Mouse (Mus musculus) adrenal gland, adult 8-10 months (tissue): ENCODE data around the gene Dedd2. TPM values are rescaled to one million over a fixed set of nuclear protein-coding genes. Genes with fewer than 3 reads are reported as not detected.
"Not testable (repeated sequence)": the region's sequence is repeated elsewhere in the genome, so short reads cannot be mapped to it uniquely, and the experiment has no call there.

Experiments used
- DNase-seq: peaks from one replicate; pipeline ENCODE4 v3.0.0; 2022
- total RNA-seq, 4 experiments: library from RNA; stranded (reverse); gene quantifications; 2 replicates each; pipeline ENCODE4 v1.2.4; 2022

The Dedd2 gene
- 10 to 100 TPM; 15.6 to 22.2 (median 19.1) TPM for total RNA-seq

GRCm38 (mm10) chr7:25220457-25221101, at the start of gene Dedd2:
TSS of gene Dedd2 (minus strand) at chr7:25220615.
- DNase-seq = peak; percentile 72

DNA sequence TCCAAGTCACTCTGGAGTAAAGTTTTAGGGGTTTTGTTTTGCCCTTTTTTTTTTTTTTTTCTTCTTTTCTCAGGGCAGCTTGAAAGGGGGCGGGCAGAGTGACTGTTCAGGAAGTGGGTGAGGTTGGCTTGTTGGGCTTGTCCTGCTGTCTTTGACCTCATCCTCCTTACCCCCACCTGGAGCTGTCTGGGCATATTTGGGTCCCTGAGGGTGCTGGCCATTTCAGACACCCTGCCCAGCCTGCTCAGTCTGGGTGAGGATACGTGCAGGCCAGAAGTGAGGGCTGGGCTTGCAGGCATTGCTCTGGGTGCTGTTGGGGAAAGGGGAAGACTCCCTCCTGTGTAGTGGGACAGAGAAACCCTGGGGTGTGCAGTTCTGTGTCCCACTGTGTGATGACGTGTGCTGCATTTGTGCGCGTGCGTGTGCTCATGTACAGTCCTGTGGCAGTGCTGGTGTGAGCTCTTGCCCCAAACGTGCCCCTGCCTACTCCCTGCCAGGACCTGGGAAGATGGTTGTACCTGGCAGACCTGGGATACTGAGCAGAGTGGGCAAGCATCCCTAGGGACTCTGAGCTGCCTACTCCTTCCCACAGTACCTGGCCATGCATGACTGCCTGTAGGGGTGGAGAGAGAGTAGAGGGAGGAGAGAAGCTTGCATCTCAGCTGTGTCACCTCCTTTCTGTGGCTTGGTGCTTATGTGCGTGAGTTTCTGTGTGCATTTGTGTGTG, 49.3 kb upstream of the Dedd2 start:
- DNase-seq = no peak

DNA sequence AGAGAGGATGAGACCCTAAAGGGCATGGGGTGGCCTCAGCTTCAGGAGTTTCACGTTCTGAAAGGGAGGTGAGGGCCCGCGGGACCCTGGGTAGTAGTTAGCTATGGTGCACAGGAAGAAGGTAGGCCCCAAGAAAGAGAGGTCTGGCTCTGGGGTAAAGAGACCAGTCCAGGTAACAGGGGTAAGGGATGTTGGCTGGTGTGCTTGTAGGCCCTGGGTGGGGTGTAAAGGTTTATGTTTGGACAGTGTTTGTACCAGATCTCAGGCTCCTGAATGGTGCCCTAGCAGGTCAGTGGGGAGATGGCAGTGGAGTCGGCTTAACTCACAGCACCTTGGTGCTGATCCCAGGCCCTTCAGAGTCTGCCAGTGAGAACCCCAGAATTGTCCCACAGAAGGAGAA, 48.6 kb upstream of the Dedd2 start:
- DNase-seq = no peak

DNA sequence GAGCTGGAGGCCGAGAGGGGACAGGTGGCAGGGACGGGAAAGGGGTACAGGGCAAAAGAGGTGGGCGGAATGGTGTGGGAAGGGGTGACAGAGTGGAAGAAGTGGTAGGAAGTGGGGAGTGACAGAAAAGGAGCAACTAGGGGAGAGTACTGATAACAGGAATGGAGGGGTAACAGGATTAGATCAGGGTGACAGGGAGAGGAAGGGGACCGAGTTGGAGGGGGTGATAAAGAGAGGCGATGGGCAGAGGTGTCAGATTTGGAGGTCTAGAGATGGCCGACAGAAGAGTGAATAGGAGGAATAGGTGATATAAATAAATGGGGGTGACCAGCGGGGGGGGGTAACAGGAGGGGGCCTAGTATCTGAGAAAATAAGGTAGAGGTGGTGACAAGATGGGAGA, 48.2 kb upstream of the Dedd2 start:
- DNase-seq = no peak

- peak; percentile 100 for DNase-seq
Observed at GRCm38 (mm10) chr7:25267751-25268463, 47.5 kb upstream of the Dedd2 start.

GRCm38 (mm10) chr7:25267301-25267750, 46.9 kb upstream of the Dedd2 start, which contains the start of gene Cic:
TSS of gene Cic (plus strand) at chr7:25267704.
- peak; percentile 99 for DNase-seq

GRCm38 (mm10) chr7:25266180-25266962, 46.0 kb upstream of the Dedd2 start:
- DNase-seq = no peak

GRCm38 (mm10) chr7:25265743-25266142, 45.3 kb upstream of the Dedd2 start:
- not testable (repeated sequence) for DNase-seq

DNA sequence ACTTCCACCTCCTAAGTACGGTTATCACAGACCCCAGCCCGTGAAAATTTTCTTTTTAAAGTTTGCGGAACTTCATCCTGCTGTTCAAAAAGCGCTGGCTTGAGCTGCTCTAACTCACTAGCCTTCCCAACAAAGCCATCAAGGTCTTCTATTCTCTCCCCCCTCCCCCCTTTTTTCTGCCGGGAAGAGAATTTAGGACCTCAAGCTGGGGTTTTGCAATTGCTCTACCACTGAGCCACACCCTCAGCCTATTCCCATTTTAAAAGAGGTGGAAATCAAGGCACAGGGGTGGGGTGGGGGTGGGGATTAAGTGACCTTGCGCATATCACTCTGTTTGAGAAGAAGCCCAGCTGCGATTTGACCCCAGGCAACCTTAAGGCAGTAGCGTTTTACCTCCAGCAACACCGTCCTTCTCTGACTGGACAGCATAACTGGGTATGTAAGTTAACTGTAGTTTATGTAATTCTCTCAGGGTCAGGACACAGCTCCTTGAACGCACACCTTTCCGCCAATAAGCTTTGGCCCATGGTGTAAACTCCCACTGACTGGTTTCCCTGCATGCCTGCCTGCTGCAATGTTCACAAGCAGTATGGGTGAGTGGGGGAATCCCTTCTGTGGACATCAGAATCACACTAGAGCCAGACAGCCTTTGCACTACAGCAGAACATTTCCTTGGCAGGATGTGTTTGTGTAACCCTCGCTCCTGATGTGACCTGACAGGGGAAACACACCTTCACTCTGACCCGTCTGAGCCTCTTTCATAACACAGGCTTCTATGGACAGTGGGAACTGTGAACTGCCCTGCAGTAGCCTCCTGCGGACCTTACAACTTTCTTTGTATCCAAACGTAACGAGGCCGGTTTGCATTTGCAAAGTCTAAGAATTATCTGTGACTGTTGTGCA, 43.8 kb upstream of the Dedd2 start:
- no peak for DNase-seq

DNA sequence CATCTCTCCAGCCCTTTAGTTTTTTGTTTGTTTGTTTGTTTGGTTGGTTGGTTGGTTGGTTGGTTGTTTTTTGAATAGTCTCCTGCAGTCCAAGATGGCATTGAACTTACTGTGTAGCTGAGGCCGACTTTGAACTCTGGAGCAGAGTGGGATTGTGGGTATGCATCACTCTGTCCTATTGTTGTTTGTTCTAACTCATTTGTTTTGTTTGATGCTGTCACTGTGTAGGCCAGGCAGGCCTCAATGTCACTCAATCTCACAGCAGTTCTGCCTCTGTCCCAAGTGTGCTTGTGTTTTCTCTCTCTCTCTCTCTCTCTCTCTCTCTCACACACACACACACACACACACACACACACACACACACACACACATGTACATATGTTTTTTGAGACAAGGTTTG, 41.5 kb upstream of the Dedd2 start:
- DNase-seq = no peak

- no peak for DNase-seq
Observed at GRCm38 (mm10) chr7:25251822-25252221, 31.4 kb upstream of the Dedd2 start.

DNA sequence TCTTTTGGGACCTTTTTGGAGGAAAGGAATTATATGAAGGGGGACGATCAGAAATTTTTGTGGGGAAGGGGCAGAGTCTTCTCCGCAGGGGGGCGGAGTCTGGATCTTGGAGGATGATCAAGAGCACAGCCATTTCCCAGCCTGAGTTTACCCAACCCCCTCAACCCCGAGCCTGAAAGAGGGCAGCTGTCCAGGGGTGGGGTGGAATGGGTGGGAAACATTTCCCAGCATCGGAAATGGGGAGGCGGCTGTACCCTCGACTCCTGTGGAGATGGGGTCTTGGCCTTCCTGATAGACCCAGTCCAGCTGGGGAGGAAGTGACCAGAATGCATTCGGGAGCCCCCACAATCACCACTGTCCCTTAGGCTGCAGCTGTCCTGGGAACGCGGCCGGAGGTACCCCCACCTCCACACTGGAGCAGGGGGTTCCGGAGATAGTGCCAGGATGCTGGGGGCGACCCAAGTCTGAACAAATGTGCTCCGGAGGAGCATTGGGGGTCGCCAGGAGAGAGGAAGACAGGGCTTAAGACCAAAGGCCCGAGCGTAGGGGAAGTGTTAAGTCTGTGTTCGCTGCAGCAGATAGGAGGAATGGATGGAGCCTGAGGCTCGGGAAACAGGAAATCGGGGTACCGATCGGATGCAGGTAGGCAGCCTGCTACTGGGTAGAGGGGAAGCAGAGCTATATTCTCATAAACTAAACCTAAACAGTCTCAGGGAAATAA, 30.8 kb upstream of the Dedd2 start:
- no peak for DNase-seq

- peak; percentile 92 for DNase-seq
Observed at GRCm38 (mm10) chr7:25250141-25250972, 29.9 kb upstream of the Dedd2 start, which contains the start of gene Erf. TSS of gene Erf (minus strand) at chr7:25250761.

GRCm38 (mm10) chr7:25249314-25250140, 29.1 kb upstream of the Dedd2 start:
- peak; percentile 67 for DNase-seq

DNA sequence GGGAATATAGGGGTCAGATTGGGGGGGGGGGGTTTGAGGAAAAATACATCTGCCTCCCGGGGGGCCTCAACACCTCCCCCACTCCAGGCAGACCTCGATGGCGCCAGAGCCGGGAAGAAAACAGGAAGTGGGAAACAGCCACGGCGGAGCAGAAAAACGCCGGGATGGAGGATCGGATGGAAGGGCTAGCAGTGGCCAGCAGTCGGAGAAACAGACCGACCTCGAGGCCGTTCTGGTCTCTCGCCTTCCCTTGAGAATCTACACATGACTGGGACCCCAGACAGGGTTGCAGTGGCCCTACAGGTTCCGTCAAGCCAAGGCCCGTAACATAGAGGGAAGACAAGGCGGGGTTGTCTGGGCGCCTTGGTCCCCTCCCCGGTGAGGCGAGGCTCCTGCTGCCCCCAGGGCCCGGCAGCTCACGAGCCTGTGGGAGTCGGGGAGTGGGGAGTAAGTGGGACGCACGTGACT, 28.5 kb upstream of the Dedd2 start:
- DNase-seq = no peak

GRCm38 (mm10) chr7:25248018-25248647, 27.7 kb upstream of the Dedd2 start:
- no peak for DNase-seq

DNA sequence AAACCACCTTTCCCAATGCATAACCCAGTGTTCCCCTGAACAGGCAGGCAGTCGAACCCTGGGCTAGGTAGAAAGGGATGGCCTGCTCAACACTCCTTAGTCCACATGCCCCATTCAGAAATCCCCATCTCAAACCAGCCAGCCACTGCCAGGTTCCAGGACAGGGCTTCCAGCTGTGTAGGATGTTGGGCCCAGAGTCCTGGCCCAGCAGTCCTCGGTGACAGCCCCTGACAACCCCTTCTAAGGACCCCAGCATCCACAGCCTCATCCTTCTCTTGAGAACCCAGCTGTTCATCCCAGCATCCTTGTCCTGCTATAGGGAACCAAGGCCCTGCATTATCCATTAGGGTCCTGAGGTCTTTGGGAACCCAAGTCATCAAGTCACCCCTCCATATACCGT, 27.1 kb upstream of the Dedd2 start:
- no peak for DNase-seq

- no peak for DNase-seq
Observed at GRCm38 (mm10) chr7:25246759-25247137, 26.3 kb upstream of the Dedd2 start.
